Mouse (Mus musculus): Measurements from ENCODE around the gene Cacnb4.

Cacnb4 gene

GRCm38 (mm10) chr2:52421197-52421596 is 255.4 kb downstream of the Cacnb4 start:
- DNase-seq (ENCODE audit: low spot score): no peak

DNA sequence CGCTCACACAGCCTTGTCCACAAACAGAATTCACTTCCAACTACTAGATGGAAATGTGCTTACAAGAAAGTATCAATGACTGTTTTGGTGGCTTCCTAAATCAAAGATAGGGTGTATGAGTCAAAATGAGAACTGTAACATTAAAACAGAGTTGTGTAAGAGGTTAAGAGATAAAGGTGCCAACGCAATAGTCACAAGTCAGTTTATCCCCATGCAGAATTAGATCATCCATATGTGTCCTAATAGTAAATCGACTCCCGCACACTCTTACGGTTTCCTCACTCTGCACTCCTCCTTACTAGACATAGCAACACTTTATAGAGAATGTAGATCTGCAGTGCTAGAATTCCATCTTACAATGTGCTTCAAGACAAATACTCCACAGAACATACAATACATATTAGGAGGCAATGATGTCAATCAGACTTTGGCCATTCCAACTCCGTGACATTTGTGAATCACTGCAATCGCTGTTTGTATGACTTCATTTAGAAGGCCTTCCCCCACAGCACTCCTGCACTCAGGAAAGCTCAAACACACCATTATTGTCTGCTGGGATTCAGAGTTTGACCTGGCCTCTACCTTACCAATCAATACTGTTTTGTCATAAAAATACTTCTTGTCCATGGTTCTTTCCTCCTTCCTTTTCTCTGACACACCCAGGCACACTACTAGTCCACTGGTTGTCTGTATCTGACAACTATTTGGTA is 256.5 kb downstream of the Cacnb4 start:
- DNase-seq (ENCODE audit: low spot score): no peak

DNA sequence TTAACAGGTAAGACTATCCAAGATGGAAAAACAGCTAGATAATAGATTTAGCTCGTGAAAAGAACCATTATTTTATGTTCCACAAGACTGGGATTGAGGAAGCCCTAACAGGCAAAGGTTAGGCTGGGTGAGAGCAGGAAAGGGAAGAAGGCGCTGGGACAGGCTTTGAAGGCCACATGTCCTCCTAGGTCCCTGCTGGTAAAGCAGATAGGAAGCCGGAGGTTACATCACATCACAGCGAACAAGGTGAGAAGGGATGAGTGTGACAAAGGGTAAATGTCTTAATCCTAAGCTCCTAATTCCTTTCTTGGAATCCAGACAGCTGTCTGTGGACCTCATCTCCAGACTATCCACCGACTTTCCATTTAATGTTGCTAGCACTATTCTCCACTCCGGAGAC is 257.3 kb downstream of the Cacnb4 start:
- DNase-seq (ENCODE audit: low spot score): no peak

GRCm38 (mm10) chr2:52412524-52413037 is 264.1 kb downstream of the Cacnb4 start:
- DNase-seq (ENCODE audit: low spot score): no peak

- DNase-seq (ENCODE audit: low spot score): no peak
These were observed 270.2 kb downstream of the Cacnb4 start for GRCm38 (mm10) chr2:52406480-52406879.

GRCm38 (mm10) chr2:52405238-52405637 is 271.4 kb downstream of the Cacnb4 start:
- DNase-seq (ENCODE audit: low spot score): no peak

DNA sequence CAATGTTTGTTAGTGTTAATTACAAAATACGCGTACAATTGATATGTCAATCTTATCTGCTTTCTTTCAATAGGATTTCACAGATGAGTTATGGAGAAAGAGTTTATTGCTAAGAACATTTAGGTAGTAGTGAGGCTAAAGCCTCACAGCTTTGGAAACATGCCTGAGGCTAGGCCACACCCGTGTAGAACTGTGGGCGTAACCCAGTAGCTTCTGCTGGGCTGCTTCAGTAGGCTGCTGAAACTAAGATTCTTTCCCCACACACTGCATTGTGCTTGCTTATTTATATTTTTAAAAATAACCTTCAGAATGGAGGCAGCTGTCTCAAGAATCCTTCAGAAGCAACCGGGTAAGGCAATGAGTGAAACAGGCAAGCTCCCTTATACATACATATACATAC is 282.1 kb downstream of the Cacnb4 start:
- DNase-seq (ENCODE audit: low spot score): no peak

DNA sequence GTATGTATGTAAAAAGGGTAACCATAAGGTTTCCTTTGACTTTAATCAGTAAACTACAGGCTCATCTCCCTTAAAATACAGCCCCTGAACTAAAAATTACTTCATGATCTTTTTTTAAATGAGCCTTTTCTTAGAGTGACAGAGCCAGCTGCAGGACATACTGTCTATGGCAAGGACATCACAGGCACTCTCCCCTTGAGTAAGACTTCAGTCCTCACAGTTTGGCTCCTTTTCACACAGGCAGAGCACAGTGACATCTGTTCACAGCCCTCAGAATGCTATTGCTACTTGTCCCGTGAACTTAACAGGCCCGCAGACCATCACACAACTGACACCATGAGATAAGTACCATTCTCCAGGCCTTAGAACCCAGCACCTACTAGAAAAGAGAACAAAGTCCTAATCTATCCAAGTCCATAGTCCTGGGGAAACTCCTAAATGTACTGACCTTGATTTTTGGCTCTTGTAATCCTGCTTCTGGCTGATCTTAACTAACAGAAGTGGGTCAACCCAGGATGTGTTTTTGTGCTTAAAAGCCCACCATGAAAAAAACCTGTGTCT is 286.1 kb downstream of the Cacnb4 start:
- DNase-seq (ENCODE audit: low spot score): no peak

- DNase-seq (ENCODE audit: low spot score): no peak
These were observed 286.7 kb downstream of the Cacnb4 start for GRCm38 (mm10) chr2:52389975-52390374.

DNA sequence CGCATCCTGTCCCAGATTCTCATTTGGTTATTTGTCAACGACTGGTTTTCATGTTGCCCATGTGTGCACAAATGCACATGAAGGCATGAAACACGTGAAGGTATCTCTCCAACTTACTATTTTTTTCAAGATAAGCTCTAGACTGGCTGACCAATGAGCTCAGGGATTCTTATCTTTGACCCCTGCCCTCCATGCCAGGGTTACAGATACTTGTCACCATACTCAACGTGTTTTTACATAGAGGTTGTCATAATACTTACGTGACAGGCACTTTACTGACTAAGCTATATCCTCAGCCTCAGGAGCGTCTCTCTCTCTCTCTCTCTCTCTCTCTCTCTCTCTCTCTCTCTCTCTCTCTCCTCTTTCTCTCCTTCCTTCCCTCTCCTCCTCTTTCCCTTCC is 290.2 kb downstream of the Cacnb4 start:
- no peak for DNase-seq (ENCODE audit: low spot score)

- DNase-seq (ENCODE audit: low spot score): peak; percentile 11
These were observed 290.6 kb downstream of the Cacnb4 start for GRCm38 (mm10) chr2:52386037-52386436.

DNA sequence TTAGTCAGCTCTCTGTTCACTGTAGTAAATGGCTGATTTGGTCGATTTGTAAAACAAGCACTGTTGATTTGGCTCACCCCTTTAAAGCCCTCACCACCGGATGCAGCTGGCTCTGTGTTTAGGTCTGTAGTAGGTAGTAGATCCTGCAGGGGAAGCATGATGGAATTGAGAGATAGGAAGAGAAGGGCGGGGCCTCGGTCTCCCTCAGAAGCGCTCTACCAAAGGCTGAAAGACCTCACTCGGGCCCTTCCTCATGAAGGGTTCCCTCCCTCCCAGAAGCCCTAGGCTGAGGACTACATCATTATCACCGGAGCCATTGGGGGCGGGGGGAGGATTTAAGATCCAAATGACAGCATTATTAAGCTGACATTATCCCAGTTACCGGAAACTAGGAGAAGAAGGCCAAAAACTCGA is 297.8 kb downstream of the Cacnb4 start:
- no peak for DNase-seq (ENCODE audit: low spot score)

- DNase-seq (ENCODE audit: low spot score): no peak
These were observed 298.2 kb downstream of the Cacnb4 start, which contains the start of gene Neb for GRCm38 (mm10) chr2:52378448-52378804. Neb (minus strand) TSS chr2:52378474.

Data from urinary bladder, postnatal 14 days (tissue).